Mouse (Mus musculus): ENCODE measurements at regions not wholly inside any gene's neighbourhood (a gene's known extent, or its start where the extent isn't known, plus 50 kb on each side); places are given as distances from the start of the nearest gene placed in this dataset.

GRCm38 (mm10) chrX:76319552-76319951 is 55.4 kb downstream of the Cldn34b3 start:
- peak; percentile 15; the same call in 1 of the 2 replicates for TF ChIP-seq CTCF (IDR thresholded peaks at IDR 0.05)
- Histone ChIP-seq H3K4me3 (no peak overlapping the region), H3K27ac (no peak overlapping the region)
- no peak for DNase-seq
- intact Hi-C loops (cut with DNase I), result no loop called here

Data from gastrocnemius, adult 2 months (tissue).